22 mouse cellular contexts compared by ENCODE assay signal in genomic region chr5:25624029-25624428, GRCm38 (mm10).
A peak's percentile ranks its signal among the peaks of the same experiment; 100 is the strongest.
DNase-seq lines count a peak whose midpoint lies in the region; ATAC-seq and TF ChIP-seq lines count a peak whose summit lies in the region.
"Had no signal": no experiment of that assay in that cellular context is flagged by ENCODE, and none has a peak within 500 bp of the region (broad histone marks: within the 10 kb centered on the region; RNA-seq: fewer than 3 reads in every experiment).

No protein-coding gene starts in this region.

- TF ChIP-seq POLR2A in kidney, adult 2 months (IDR thresholded peaks at IDR 0.05; ENCODE audit: low read depth, low read length), result no peak

- H3K4me2 ChIP-seq in forebrain, embryonic 15.5 days (replicated peaks), result no peak overlapping the region
- no peak overlapping the region for H3K4me2 ChIP-seq in forebrain, embryonic 11.5 days (ENCODE audit: low read depth, low read length, severe bottlenecking)
- H3K4me2 ChIP-seq in midbrain, embryonic 11.5 days, result no peak overlapping the region
- H3K4me2 ChIP-seq in midbrain, embryonic 15.5 days, result no peak overlapping the region
- H3K4me2 ChIP-seq: embryonic facial prominence, embryonic 15.5 days; heart, embryonic 13.5 days; hindbrain, embryonic 14.5 days; liver, embryonic 15.5 days; lung, embryonic 15.5 days; midbrain, embryonic 12.5 days; neural tube, embryonic 13.5 days had no signal

- 45% methylated on average over 1 of the region's 1 CpGs for WGBS in forebrain, embryonic 15.5 days
- WGBS in forebrain, embryonic 11.5 days, result 89% methylated on average over 1 of the region's 1 CpGs
- WGBS in kidney, adult 2 months, result 39% methylated on average over 1 of the region's 1 CpGs
- WGBS in midbrain, embryonic 11.5 days, result 69% methylated on average over 1 of the region's 1 CpGs
- WGBS in midbrain, embryonic 15.5 days, result 67% methylated on average over 1 of the region's 1 CpGs

- no peak for DNase-seq in forebrain, embryonic 11.5 days (ENCODE audit: low spot score)
- DNase-seq in kidney, adult 2 months, result peak; percentile 59
- no peak for DNase-seq in kidney, postnatal 4 days
- DNase-seq in midbrain, embryonic 11.5 days (ENCODE audit: low spot score, missing footprints), result peak; percentile 75
- DNase-seq in urinary bladder, postnatal 4 days (ENCODE audit: low spot score in 2 of 2), result no peak
- no peak for DNase-seq in cerebellum, postnatal 14 days
- DNase-seq: adrenal gland, postnatal 25 days; cerebellum, adult 2 months; gastrocnemius, postnatal 10 days; heart, postnatal 10 days; liver had no signal

- H3K9ac ChIP-seq in forebrain, embryonic 15.5 days (replicated peaks), result no peak overlapping the region
- no peak overlapping the region for H3K9ac ChIP-seq in forebrain, embryonic 11.5 days (ENCODE audit: low read length)
- H3K9ac ChIP-seq in midbrain, embryonic 11.5 days (ENCODE audit: low read length), result no peak overlapping the region
- H3K9ac ChIP-seq in midbrain, embryonic 15.5 days, result no peak overlapping the region
- H3K9ac ChIP-seq: embryonic facial prominence, embryonic 15.5 days; heart, embryonic 13.5 days; hindbrain, embryonic 14.5 days; liver, embryonic 15.5 days; lung, embryonic 15.5 days; midbrain, embryonic 12.5 days; neural tube, embryonic 13.5 days had no signal

- no peaks in the 10 kb centered on the region for H3K9me3 ChIP-seq in forebrain, embryonic 15.5 days
- H3K9me3 ChIP-seq in forebrain, embryonic 11.5 days (ENCODE audit: control insufficient read depth, low read length), result no peaks in the 10 kb centered on the region
- no peaks in the 10 kb centered on the region for H3K9me3 ChIP-seq in midbrain, embryonic 11.5 days (ENCODE audit: control insufficient read depth, low read length)
- no peaks in the 10 kb centered on the region for H3K9me3 ChIP-seq in midbrain, embryonic 15.5 days
- H3K9me3 ChIP-seq: embryonic facial prominence, embryonic 10.5 days; embryonic facial prominence, embryonic 15.5 days; heart, embryonic 13.5 days; liver, embryonic 15.5 days; lung, embryonic 15.5 days; midbrain, embryonic 12.5 days; neural tube, embryonic 13.5 days had no signal

- H3K36me3 ChIP-seq in forebrain, embryonic 15.5 days, result no peaks in the 10 kb centered on the region
- H3K36me3 ChIP-seq in forebrain, embryonic 11.5 days (ENCODE audit: control insufficient read depth, insufficient read depth, low read length), result no peaks in the 10 kb centered on the region
- no peaks in the 10 kb centered on the region for H3K36me3 ChIP-seq in kidney, adult 2 months (ENCODE audit: control insufficient read depth, insufficient read depth, low read length)
- no peaks in the 10 kb centered on the region for H3K36me3 ChIP-seq in midbrain, embryonic 11.5 days (ENCODE audit: control insufficient read depth, insufficient read depth, low read length)
- no peaks in the 10 kb centered on the region for H3K36me3 ChIP-seq in midbrain, embryonic 15.5 days (replicated peaks)
- H3K36me3 ChIP-seq: embryonic facial prominence, embryonic 10.5 days; embryonic facial prominence, embryonic 15.5 days; heart, embryonic 13.5 days; liver, embryonic 15.5 days; lung, embryonic 15.5 days; midbrain, embryonic 12.5 days; neural tube, embryonic 13.5 days had no signal

- TF ChIP-seq CTCF in kidney, adult 2 months (conservative IDR thresholded peaks at IDR 0.05; ENCODE audit: insufficient read depth, insufficient read length, low read depth, low read length), result no peak

- no peak overlapping the region for H3K4me3 ChIP-seq in forebrain, embryonic 15.5 days
- H3K4me3 ChIP-seq in forebrain, embryonic 11.5 days (ENCODE audit: low read depth, low read length), result no peak overlapping the region
- no peak overlapping the region for H3K4me3 ChIP-seq in kidney, adult 2 months (ENCODE audit: insufficient read depth, low read depth, low read length)
- no peak overlapping the region for H3K4me3 ChIP-seq in midbrain, embryonic 11.5 days (ENCODE audit: low read depth, low read length)
- no peak overlapping the region for H3K4me3 ChIP-seq in midbrain, embryonic 15.5 days
- H3K4me3 ChIP-seq: embryonic facial prominence, embryonic 10.5 days; embryonic facial prominence, embryonic 15.5 days; heart, embryonic 13.5 days; liver, embryonic 15.5 days; lung, embryonic 15.5 days; midbrain, embryonic 12.5 days; neural tube, embryonic 13.5 days had no signal

- no peak overlapping the region for H3K27ac ChIP-seq in forebrain, embryonic 15.5 days (replicated peaks)
- no peak overlapping the region for H3K27ac ChIP-seq in forebrain, embryonic 11.5 days (ENCODE audit: low read depth, low read length)
- H3K27ac ChIP-seq in kidney, adult 2 months (ENCODE audit: insufficient read depth, low read depth, low read length), result no peak overlapping the region
- H3K27ac ChIP-seq in midbrain, embryonic 11.5 days (ENCODE audit: low read depth, low read length), result no peak overlapping the region
- no peak overlapping the region for H3K27ac ChIP-seq in midbrain, embryonic 15.5 days
- H3K27ac ChIP-seq: embryonic facial prominence, embryonic 10.5 days; embryonic facial prominence, embryonic 15.5 days; heart, embryonic 13.5 days; hindbrain, embryonic 14.5 days; liver, embryonic 15.5 days; lung, embryonic 15.5 days; midbrain, embryonic 12.5 days; neural tube, embryonic 13.5 days had no signal

- H3K4me1 ChIP-seq in forebrain, embryonic 15.5 days, result 0 out of 2 replicates have a peak, but pooled peaks cover 3% of the 10 kb centered on the region
- H3K4me1 ChIP-seq in forebrain, embryonic 11.5 days (replicated peaks; ENCODE audit: control insufficient read depth, insufficient read depth, low read length), result no peaks in the 10 kb centered on the region
- H3K4me1 ChIP-seq in kidney, adult 2 months (ENCODE audit: control insufficient read depth, insufficient read depth, low read length), result no peaks in the 10 kb centered on the region
- no peaks in the 10 kb centered on the region for H3K4me1 ChIP-seq in midbrain, embryonic 11.5 days (ENCODE audit: control insufficient read depth, insufficient read depth, low read length)
- no peaks in the 10 kb centered on the region for H3K4me1 ChIP-seq in midbrain, embryonic 15.5 days
- H3K4me1 ChIP-seq: embryonic facial prominence, embryonic 10.5 days; embryonic facial prominence, embryonic 15.5 days; heart, embryonic 13.5 days; liver, embryonic 15.5 days; lung, embryonic 15.5 days had no signal

- H3K27me3 ChIP-seq in forebrain, embryonic 15.5 days, result no peaks in the 10 kb centered on the region
- no peaks in the 10 kb centered on the region for H3K27me3 ChIP-seq in forebrain, embryonic 11.5 days (ENCODE audit: control insufficient read depth, insufficient read depth, low read length)
- no peaks in the 10 kb centered on the region for H3K27me3 ChIP-seq in kidney, adult 2 months (replicated peaks; ENCODE audit: control insufficient read depth, insufficient read depth, low read length)
- no peaks in the 10 kb centered on the region for H3K27me3 ChIP-seq in midbrain, embryonic 11.5 days (ENCODE audit: control insufficient read depth, insufficient read depth, low read length)
- no peaks in the 10 kb centered on the region for H3K27me3 ChIP-seq in midbrain, embryonic 15.5 days (replicated peaks)
- H3K27me3 ChIP-seq: embryonic facial prominence, embryonic 15.5 days; heart, embryonic 13.5 days; liver, embryonic 15.5 days; lung, embryonic 15.5 days; midbrain, embryonic 12.5 days; neural tube, embryonic 13.5 days had no signal

- ATAC-seq in forebrain, embryonic 15.5 days (replicated peaks), result peak; percentile 35; the same call in 1 of the 2 replicates
- ATAC-seq in forebrain, embryonic 11.5 days (replicated peaks; ENCODE audit: low FRiP score), result no peak
- ATAC-seq in midbrain, embryonic 11.5 days (ENCODE audit: low FRiP score), result no peak
- ATAC-seq in midbrain, embryonic 15.5 days (replicated peaks), result no peak
- ATAC-seq: intestine, postnatal 0 days had no signal

Comparison
In these comparisons a context has a peak if more than half of its experiments do, and no peak if none do; other contexts are left out.
1. DNase-seq: peak in kidney, adult 2 months (single experiment) and midbrain, embryonic 11.5 days (single experiment); none in forebrain, embryonic 11.5 days (single experiment), kidney, postnatal 4 days (0 of 2), urinary bladder, postnatal 4 days (0 of 2) and cerebellum, postnatal 14 days (0 of 2).